Mouse (Mus musculus) bone marrow, adult 2 months (tissue): ENCODE data around the gene Wasf3.

Source experiments
- CTCF ChIP-seq: fragments of 200-500 bp; IDR thresholded peaks from 2 replicates; pipeline ENCODE4 v1.5.1; 2011; ENCODE audit warnings: low read length, control low read depth; ENCODE audit not compliant: control insufficient read depth, insufficient read depth
- POLR2A ChIP-seq: fragments of 200-500 bp; IDR thresholded peaks from 2 replicates; pipeline ENCODE4 v1.6.1; 2011; ENCODE audit warnings: low read depth, mild to moderate bottlenecking, control low read depth, low read length, borderline replicate concordance; ENCODE audit not compliant: control insufficient read depth

- no peak for TF ChIP-seq CTCF
- TF ChIP-seq POLR2A: no peak
Observed at GRCm38 (mm10) chr5:146428109-146428508, 43.3 kb downstream of the Wasf3 start.
